Mouse (Mus musculus): ENCODE measurements around the gene Zfp36l1. TPM values are rescaled to one million over a fixed set of nuclear protein-coding genes. Genes with fewer than 3 reads are reported as not detected.

The Zfp36l1 gene
- polyA plus RNA-seq, 1 experiment from 2014 or later = 160 TPM

DNA sequence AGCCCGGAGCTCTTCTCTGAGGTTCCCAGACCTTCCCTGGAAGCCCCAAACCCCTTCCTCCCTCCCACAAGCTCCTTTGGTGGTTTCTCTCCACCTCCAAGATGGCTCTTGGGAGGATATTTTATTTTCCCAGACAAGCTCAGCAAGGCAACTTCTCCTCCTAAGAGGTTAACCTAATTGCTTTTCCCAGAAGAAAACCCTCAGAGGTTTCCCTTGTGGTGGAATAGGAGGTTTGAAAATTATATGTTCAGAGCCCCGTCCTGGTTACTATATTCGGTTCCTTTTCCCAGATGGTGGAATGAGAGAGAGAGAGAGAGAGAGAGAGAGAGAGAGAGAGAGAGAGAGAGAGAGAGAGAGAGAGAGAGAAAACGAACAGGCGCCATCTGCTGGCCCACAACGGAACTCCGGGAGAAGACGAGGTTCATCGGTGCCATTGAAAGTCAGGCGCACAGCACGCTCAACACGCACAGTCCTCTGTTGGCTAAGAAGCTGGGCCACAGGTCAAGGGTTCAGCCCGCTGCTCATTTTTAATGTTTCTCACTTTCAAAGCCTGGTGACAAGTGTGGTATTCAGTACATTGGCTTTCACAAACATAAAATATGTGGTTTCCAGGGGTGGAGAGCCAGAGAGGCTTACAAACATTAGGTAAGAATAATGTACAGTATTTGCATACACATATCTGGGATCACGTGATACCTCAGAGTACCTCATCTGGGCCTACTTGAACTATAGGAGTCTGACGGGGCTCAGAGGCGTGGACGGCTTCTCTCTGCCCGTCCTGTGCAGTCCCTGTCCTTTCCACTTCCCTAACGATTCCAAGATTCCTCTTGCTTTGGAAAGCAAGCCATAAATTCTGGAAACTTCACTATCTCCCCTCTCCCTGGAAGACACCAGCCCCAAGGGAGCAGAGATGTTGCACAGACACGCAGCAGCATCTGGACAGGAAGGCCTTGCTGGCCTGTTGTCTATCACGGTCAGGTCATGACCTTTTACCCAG, 33.7 kb upstream of the Zfp36l1 start:
- H3K36me3 ChIP-seq (replicated peaks; ENCODE audit: control insufficient read depth, insufficient read depth, low read depth, low read length) = no peaks in the 10 kb centered on the region
- ATAC-seq (replicated peaks; ENCODE audit: insufficient number of reproducible peaks, low FRiP score, low TSS enrichment, low read depth) = 0 out of 2 replicates have a peak, but pooled peaks have one; percentile 12
- H3K9ac ChIP-seq (replicated peaks; ENCODE audit: low read length) = no peak overlapping the region
- H3K27me3 ChIP-seq (ENCODE audit: control insufficient read depth, insufficient read depth, low read length) = no peaks in the 10 kb centered on the region
- no peaks in the 10 kb centered on the region for H3K4me1 ChIP-seq (ENCODE audit: control insufficient read depth, insufficient read depth, low read length)
- DNase-seq (ENCODE audit: low spot score) = peak; percentile 87
- 38% methylated on average over 21 of the region's 21 CpGs for WGBS
- no peaks in the 10 kb centered on the region for H3K9me3 ChIP-seq (replicated peaks; ENCODE audit: control insufficient read depth, low read length)
- no peak overlapping the region for H3K4me3 ChIP-seq (ENCODE audit: low read depth, low read length)
- no peak overlapping the region for H3K4me2 ChIP-seq (ENCODE audit: low read depth, low read length)
- no peak overlapping the region for H3K27ac ChIP-seq (replicated peaks; ENCODE audit: low read depth, low read length)

- Histone ChIP-seq H3K27me3 (ENCODE audit: control insufficient read depth, insufficient read depth, low read length) (no peaks in the 10 kb centered on the region), H3K36me3 (replicated peaks; ENCODE audit: control insufficient read depth, insufficient read depth, low read depth, low read length) (no peaks in the 10 kb centered on the region), H3K4me3 (ENCODE audit: low read depth, low read length) (no peak overlapping the region), H3K27ac (replicated peaks; ENCODE audit: low read depth, low read length) (no peak overlapping the region), H3K4me2 (ENCODE audit: low read depth, low read length) (no peak overlapping the region), H3K4me1 (ENCODE audit: control insufficient read depth, insufficient read depth, low read length) (no peaks in the 10 kb centered on the region), H3K9me3 (replicated peaks; ENCODE audit: control insufficient read depth, low read length) (no peaks in the 10 kb centered on the region), H3K9ac (replicated peaks; ENCODE audit: low read length) (no peak overlapping the region)
- DNase-seq (ENCODE audit: low spot score) (no peak), ATAC-seq (replicated peaks; ENCODE audit: insufficient number of reproducible peaks, low FRiP score, low TSS enrichment, low read depth) (no peak)
- 78% methylated on average over 8 of the region's 8 CpGs for WGBS
These were observed 32.6 kb upstream of the Zfp36l1 start for GRCm38 (mm10) chr12:80145365-80145764.

DNA sequence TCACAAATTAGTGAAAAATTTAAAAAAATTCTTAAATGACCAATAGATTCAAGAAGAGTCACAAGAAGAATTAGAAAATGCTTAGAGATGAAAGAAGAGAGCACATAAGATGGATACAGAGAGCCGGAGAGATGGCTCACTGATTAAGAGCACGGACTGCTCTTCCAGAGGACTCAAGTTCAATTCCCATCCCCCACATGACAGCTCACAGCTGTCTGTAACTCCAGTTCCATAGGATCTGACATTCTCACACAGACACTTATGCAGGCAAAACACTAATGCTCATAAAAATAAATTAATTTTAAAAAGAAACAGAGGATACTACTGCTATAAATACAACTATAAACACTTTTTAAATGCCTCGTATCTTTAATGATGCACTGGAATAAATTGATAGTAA, 32.0 kb upstream of the Zfp36l1 start:
- no peak overlapping the region for H3K27ac ChIP-seq (replicated peaks; ENCODE audit: low read depth, low read length)
- WGBS = 71% methylated on average over 3 of the region's 3 CpGs
- H3K27me3 ChIP-seq (ENCODE audit: control insufficient read depth, insufficient read depth, low read length) = no peaks in the 10 kb centered on the region
- H3K9ac ChIP-seq (replicated peaks; ENCODE audit: low read length) = no peak overlapping the region
- DNase-seq (ENCODE audit: low spot score) (no peak), ATAC-seq (replicated peaks; ENCODE audit: insufficient number of reproducible peaks, low FRiP score, low TSS enrichment, low read depth) (no peak)
- no peaks in the 10 kb centered on the region for H3K9me3 ChIP-seq (replicated peaks; ENCODE audit: control insufficient read depth, low read length)
- no peak overlapping the region for H3K4me3 ChIP-seq (ENCODE audit: low read depth, low read length)
- no peaks in the 10 kb centered on the region for H3K4me1 ChIP-seq (ENCODE audit: control insufficient read depth, insufficient read depth, low read length)
- no peaks in the 10 kb centered on the region for H3K36me3 ChIP-seq (replicated peaks; ENCODE audit: control insufficient read depth, insufficient read depth, low read depth, low read length)
- no peak overlapping the region for H3K4me2 ChIP-seq (ENCODE audit: low read depth, low read length)

DNA sequence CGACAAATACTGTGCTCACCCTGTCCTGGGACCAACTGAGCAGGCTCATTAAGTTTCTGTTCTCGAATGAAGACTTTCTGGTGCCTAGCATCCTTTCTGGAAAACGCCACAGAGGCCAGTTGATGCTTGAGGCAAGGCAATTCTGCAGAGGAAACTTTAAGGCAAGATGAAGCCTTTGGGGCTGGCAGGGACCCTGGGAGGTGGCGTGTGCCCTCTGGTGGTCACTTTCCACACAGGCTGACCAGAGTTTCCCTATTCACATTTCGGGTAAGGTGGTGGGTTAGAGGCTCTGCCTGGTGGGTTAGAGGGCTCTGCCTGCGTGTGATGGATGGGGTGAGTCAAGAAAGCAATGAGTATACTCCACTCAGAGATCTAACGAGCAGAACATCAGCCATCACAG, 28.7 kb upstream of the Zfp36l1 start:
- Histone ChIP-seq H3K9ac (replicated peaks; ENCODE audit: low read length) (no peak overlapping the region), H3K9me3 (replicated peaks; ENCODE audit: control insufficient read depth, low read length) (no peaks in the 10 kb centered on the region), H3K4me1 (ENCODE audit: control insufficient read depth, insufficient read depth, low read length) (no peaks in the 10 kb centered on the region; the same call in 1 of the 2 replicates), H3K27me3 (ENCODE audit: control insufficient read depth, insufficient read depth, low read length) (no peaks in the 10 kb centered on the region), H3K4me3 (ENCODE audit: low read depth, low read length) (no peak overlapping the region), H3K27ac (replicated peaks; ENCODE audit: low read depth, low read length) (no peak overlapping the region), H3K36me3 (replicated peaks; ENCODE audit: control insufficient read depth, insufficient read depth, low read depth, low read length) (no peaks in the 10 kb centered on the region), H3K4me2 (ENCODE audit: low read depth, low read length) (no peak overlapping the region)
- WGBS = 26% methylated on average over 7 of the region's 7 CpGs
- ATAC-seq (replicated peaks; ENCODE audit: insufficient number of reproducible peaks, low FRiP score, low TSS enrichment, low read depth) = no peak
- peak; percentile 83 for DNase-seq (ENCODE audit: low spot score)

DNA sequence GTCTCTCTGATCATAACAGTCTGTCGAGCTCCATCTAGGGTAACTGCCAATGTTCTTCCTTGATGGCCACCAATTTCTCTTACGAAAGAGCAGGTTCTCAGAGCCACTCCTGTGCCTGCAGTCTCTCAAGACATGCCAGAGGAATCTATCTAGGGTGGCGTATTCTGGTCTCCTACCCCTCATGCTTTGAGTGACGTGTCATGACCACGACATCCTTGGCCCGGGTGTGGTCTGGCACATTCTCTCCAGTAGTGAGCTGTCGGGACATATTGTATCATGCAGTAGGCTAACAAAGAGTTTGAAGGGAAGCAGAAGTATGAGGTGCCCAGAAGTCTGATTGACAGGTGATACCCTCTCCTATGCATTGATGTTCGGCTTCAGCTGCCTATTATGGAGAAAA, 28.2 kb upstream of the Zfp36l1 start:
- Histone ChIP-seq H3K36me3 (replicated peaks; ENCODE audit: control insufficient read depth, insufficient read depth, low read depth, low read length) (no peaks in the 10 kb centered on the region), H3K4me3 (ENCODE audit: low read depth, low read length) (no peak overlapping the region), H3K4me1 (ENCODE audit: control insufficient read depth, insufficient read depth, low read length) (no peaks in the 10 kb centered on the region; the same call in 1 of the 2 replicates), H3K27me3 (ENCODE audit: control insufficient read depth, insufficient read depth, low read length) (no peaks in the 10 kb centered on the region), H3K4me2 (ENCODE audit: low read depth, low read length) (no peak overlapping the region), H3K9ac (replicated peaks; ENCODE audit: low read length) (no peak overlapping the region), H3K27ac (replicated peaks; ENCODE audit: low read depth, low read length) (no peak overlapping the region), H3K9me3 (replicated peaks; ENCODE audit: control insufficient read depth, low read length) (no peaks in the 10 kb centered on the region)
- ATAC-seq (replicated peaks; ENCODE audit: insufficient number of reproducible peaks, low FRiP score, low TSS enrichment, low read depth) (no peak), DNase-seq (ENCODE audit: low spot score) (no peak)
- WGBS = 81% methylated on average over 8 of the region's 8 CpGs

DNA sequence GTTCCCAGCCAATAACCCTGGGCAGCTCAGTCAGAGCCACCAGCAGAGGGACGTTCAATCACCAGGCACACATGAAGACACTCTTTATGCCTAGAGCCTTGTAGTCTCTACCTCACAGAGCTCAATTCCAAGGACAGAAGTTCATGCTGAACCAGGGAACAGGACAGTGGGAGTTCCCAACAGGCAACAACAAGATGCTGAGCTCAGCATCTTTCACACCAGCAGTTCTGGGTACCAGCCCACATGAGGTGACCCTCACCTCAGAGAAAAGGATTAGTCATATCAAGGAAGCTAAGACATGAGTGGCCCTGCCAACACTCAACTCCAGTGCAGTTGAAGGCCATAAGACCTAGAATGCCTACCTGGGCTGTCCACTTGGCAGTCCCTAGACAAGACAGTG, 24.9 kb upstream of the Zfp36l1 start:
- 74% methylated on average over 1 of the region's 1 CpGs for WGBS
- Histone ChIP-seq H3K9ac (replicated peaks; ENCODE audit: low read length) (no peak overlapping the region), H3K4me1 (ENCODE audit: control insufficient read depth, insufficient read depth, low read length) (no peaks in the 10 kb centered on the region; the same call in 1 of the 2 replicates), H3K4me2 (ENCODE audit: low read depth, low read length) (no peak overlapping the region), H3K36me3 (replicated peaks; ENCODE audit: control insufficient read depth, insufficient read depth, low read depth, low read length) (no peaks in the 10 kb centered on the region), H3K27me3 (ENCODE audit: control insufficient read depth, insufficient read depth, low read length) (no peaks in the 10 kb centered on the region), H3K27ac (replicated peaks; ENCODE audit: low read depth, low read length) (no peak overlapping the region), H3K4me3 (ENCODE audit: low read depth, low read length) (no peak overlapping the region), H3K9me3 (replicated peaks; ENCODE audit: control insufficient read depth, low read length) (no peaks in the 10 kb centered on the region)
- DNase-seq (ENCODE audit: low spot score) (no peak), ATAC-seq (replicated peaks; ENCODE audit: insufficient number of reproducible peaks, low FRiP score, low TSS enrichment, low read depth) (no peak)

DNA sequence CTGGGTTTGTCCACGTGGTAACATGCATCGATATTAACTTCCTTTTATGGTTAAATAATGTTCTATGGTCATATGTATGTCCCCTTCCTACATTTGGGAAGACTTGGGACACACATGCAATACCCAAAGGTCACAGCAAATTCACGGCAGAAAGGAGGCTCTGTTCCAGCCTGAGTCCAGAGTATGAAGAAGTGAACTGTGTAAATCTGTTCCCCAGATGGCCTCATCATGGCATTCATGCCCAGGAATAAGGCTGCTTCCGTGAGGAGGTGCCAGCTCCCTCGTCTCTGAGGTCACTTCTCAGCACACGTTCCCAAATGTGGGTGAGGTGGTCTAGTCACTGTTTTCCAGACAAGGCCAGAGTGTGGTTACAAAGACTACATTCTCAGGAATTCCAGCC, 24.4 kb upstream of the Zfp36l1 start:
- Histone ChIP-seq H3K4me2 (ENCODE audit: low read depth, low read length) (no peak overlapping the region), H3K36me3 (replicated peaks; ENCODE audit: control insufficient read depth, insufficient read depth, low read depth, low read length) (no peaks in the 10 kb centered on the region), H3K9me3 (replicated peaks; ENCODE audit: control insufficient read depth, low read length) (no peaks in the 10 kb centered on the region), H3K4me1 (ENCODE audit: control insufficient read depth, insufficient read depth, low read length) (no peaks in the 10 kb centered on the region; the same call in none of the 2 replicates), H3K4me3 (ENCODE audit: low read depth, low read length) (no peak overlapping the region), H3K9ac (replicated peaks; ENCODE audit: low read length) (no peak overlapping the region), H3K27me3 (ENCODE audit: control insufficient read depth, insufficient read depth, low read length) (no peaks in the 10 kb centered on the region), H3K27ac (replicated peaks; ENCODE audit: low read depth, low read length) (no peak overlapping the region)
- ATAC-seq (replicated peaks; ENCODE audit: insufficient number of reproducible peaks, low FRiP score, low TSS enrichment, low read depth) (no peak), DNase-seq (ENCODE audit: low spot score) (no peak)
- WGBS = 76% methylated on average over 6 of the region's 6 CpGs

- no peak overlapping the region for H3K27ac ChIP-seq (replicated peaks; ENCODE audit: low read depth, low read length)
- ATAC-seq (replicated peaks; ENCODE audit: insufficient number of reproducible peaks, low FRiP score, low TSS enrichment, low read depth) = no peak
- no peak for DNase-seq (ENCODE audit: low spot score)
- H3K9me3 ChIP-seq (replicated peaks; ENCODE audit: control insufficient read depth, low read length) = no peaks in the 10 kb centered on the region
- H3K4me3 ChIP-seq (ENCODE audit: low read depth, low read length) = no peak overlapping the region
- no peaks in the 10 kb centered on the region for H3K36me3 ChIP-seq (replicated peaks; ENCODE audit: control insufficient read depth, insufficient read depth, low read depth, low read length)
- no peak overlapping the region for H3K9ac ChIP-seq (replicated peaks; ENCODE audit: low read length)
- peaks cover 2% of the 10 kb centered on the region for H3K4me1 ChIP-seq (ENCODE audit: control insufficient read depth, insufficient read depth, low read length)
- WGBS = 93% methylated on average over 12 of the region's 12 CpGs
- no peak overlapping the region for H3K4me2 ChIP-seq (ENCODE audit: low read depth, low read length)
- no peaks in the 10 kb centered on the region for H3K27me3 ChIP-seq (ENCODE audit: control insufficient read depth, insufficient read depth, low read length)
These were observed 23.6 kb upstream of the Zfp36l1 start for GRCm38 (mm10) chr12:80136264-80136930.

Data from embryonic facial prominence, embryonic 11.5 days (tissue).